Mouse (Mus musculus): Measurements from ENCODE around the gene Celsr1.

DNA sequence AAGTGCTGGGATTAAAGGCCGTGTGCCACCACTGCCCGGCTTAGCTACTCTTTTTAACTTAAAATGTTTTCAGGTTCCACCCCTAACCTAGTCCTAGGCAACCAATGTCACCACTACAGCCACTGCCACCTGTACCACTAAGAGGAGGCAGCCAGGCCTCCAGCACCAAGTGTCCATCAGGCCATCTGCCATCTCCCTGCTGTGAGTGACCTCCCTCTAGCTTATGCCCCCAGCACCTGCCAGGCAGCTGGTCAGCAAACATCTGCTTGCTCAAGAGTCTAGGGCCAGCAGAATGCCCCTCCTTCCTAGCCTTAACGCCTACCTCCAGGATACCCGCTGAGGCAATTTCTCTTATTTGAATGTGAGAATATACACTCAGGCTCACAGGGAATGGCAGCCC lies 48.0 kb downstream of the Celsr1 start:
- TF ChIP-seq MAX (IDR thresholded peaks at IDR 0.05), result no peak
- no peak for TF ChIP-seq USF1 (IDR thresholded peaks at IDR 0.05; ENCODE audit: low read depth)
- TF ChIP-seq CTCF (IDR thresholded peaks at IDR 0.05; ENCODE audit: control insufficient read depth, insufficient read depth, insufficient read length), result no peak
- TF ChIP-seq MYOD1 (IDR thresholded peaks at IDR 0.05; ENCODE audit: control insufficient read depth, insufficient read length, low read depth), result no peak
- TF ChIP-seq MYOG (IDR thresholded peaks at IDR 0.05; ENCODE audit: control insufficient read depth, extremely low read depth, insufficient read length), result no peak
- no peak for TF ChIP-seq FOSL1 (IDR thresholded peaks at IDR 0.05; ENCODE audit: insufficient read depth, low read length, poor library complexity, severe bottlenecking)

All from C2C12 (cell line).